Mouse (Mus musculus): ENCODE data around the gene H2afb2.

- TF ChIP-seq CTCF (IDR thresholded peaks at IDR 0.05; ENCODE audit: low read depth) (no peak), EP300 (optimal IDR thresholded peaks at IDR 0.05) (no peak)
Observed at GRCm38 (mm10) chrX:116680878-116681277, at the start of gene H2afb2.

Measured in stomach, postnatal 0 days (tissue).